Mouse (Mus musculus) erythroblast, embryonic 14.5 days (primary cell): ENCODE data around the gene Ucma.

Experiments used
- GATA1 ChIP-seq: IDR thresholded peaks from 2 replicates; pipeline ENCODE4 v1.6.1; 2012; ENCODE audit warnings: low read length, inconsistent platforms, mixed read lengths
- TAL1 ChIP-seq: IDR thresholded peaks from 3 replicates; pipeline ENCODE4 v1.6.1; 2012; ENCODE audit warnings: low read length, inconsistent platforms, mixed read lengths

DNA sequence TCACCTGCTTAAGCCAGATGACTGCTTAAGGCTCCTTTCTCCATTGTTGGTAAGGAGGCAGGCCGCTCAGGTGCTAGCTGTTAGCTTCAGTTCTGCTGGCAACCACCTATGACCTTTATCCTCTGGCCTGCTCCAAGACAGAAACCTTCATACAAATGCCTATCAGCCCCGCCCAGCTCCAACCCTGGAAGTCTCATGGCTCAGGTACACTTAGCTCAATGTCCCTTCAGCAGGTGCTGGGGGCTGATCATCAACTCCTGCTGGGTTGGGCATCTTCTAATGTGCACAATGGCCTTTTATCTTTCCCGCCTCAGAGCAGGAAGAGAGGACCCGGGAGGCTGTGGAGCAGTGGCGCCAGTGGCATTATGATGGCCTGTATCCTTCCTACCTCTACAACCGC, 9.1 kb downstream of the Ucma start:
- TF ChIP-seq GATA1 = no peak
- TF ChIP-seq TAL1 = no peak
